Mouse (Mus musculus): ENCODE data around the gene Ccdc134. TPM values are rescaled to one million over a fixed set of nuclear protein-coding genes. Genes with fewer than 3 reads are reported as not detected.

Ccdc134 gene
- polyA plus RNA-seq, 1 experiment: 14.7 TPM

DNA sequence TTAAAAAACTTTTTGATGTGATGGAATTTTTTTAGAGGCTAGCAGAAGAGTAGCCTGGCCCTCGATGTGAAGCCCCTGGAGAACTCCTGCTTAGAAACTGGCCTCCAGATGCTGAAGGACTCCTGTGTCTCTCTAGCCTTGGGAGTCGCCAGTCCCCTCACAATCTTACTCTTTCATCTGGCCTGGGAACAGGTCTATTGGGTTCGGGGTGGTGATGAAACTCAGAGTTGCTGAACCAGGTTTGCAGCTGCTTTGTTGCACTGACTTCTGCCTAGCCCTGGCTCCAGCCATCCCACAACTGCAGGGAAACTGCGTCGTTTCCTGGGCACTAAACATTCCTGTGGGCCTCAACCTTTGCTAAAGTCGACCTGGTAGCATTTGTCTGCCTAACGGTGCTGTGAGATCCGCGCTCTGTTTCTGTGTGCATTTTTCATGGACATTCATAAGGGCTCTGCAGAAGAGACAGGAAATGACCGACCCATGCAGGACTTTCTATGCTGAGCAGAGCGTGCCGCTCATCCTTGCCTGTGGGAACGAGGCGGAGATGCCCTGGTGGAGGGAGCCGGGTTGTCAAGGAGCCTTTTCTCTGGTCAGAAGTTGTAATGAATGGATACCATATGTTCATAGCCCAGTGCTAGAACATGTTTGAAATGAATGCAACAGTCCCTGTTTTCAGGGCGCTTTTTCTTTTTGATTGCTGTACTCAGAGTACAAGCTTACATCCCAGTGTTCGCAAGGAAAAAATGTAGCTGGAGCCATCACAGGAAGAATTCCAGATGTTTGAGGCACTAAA lies 30.7 kb downstream of the Ccdc134 start:
- H3K4me3 ChIP-seq (ENCODE audit: insufficient read depth, low read length): no peak overlapping the region
- no peak overlapping the region for H3K27ac ChIP-seq (ENCODE audit: insufficient read depth, low read depth, low read length)
- TF ChIP-seq CTCF (IDR thresholded peaks at IDR 0.05; ENCODE audit: low read depth, low read length) (no peak), POLR2A (IDR thresholded peaks at IDR 0.05; ENCODE audit: borderline replicate concordance, low read depth, low read length) (no peak)
- H3K4me1 ChIP-seq (ENCODE audit: control insufficient read depth, insufficient read depth, low read length): peaks cover 54% of the 10 kb centered on the region

DNA sequence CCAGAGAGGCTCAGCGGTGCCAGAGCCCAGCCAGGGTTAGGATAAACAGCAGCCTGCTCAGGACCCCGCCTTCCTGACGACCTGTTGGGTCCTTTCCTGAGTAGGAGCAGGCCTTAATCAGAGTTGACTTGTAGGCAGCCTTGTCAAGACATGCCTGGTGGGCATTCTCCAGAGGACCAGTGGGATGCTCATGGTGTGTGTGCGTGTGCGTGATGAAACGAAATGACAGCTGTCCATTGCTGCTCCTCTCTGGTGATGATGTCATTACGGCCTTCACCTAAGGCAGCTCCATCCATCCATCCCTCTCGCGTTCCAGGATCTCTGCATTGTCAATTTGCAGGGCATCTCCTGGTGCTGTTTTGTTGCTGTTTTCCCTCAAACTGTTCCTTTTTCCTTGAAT lies 31.7 kb downstream of the Ccdc134 start:
- TF ChIP-seq POLR2A (IDR thresholded peaks at IDR 0.05; ENCODE audit: borderline replicate concordance, low read depth, low read length) (no peak), CTCF (IDR thresholded peaks at IDR 0.05; ENCODE audit: low read depth, low read length) (no peak)
- H3K4me1 ChIP-seq (ENCODE audit: control insufficient read depth, insufficient read depth, low read length): peaks cover 60% of the 10 kb centered on the region
- no peak overlapping the region for H3K4me3 ChIP-seq (ENCODE audit: insufficient read depth, low read length)
- no peak overlapping the region for H3K27ac ChIP-seq (ENCODE audit: insufficient read depth, low read depth, low read length)

DNA sequence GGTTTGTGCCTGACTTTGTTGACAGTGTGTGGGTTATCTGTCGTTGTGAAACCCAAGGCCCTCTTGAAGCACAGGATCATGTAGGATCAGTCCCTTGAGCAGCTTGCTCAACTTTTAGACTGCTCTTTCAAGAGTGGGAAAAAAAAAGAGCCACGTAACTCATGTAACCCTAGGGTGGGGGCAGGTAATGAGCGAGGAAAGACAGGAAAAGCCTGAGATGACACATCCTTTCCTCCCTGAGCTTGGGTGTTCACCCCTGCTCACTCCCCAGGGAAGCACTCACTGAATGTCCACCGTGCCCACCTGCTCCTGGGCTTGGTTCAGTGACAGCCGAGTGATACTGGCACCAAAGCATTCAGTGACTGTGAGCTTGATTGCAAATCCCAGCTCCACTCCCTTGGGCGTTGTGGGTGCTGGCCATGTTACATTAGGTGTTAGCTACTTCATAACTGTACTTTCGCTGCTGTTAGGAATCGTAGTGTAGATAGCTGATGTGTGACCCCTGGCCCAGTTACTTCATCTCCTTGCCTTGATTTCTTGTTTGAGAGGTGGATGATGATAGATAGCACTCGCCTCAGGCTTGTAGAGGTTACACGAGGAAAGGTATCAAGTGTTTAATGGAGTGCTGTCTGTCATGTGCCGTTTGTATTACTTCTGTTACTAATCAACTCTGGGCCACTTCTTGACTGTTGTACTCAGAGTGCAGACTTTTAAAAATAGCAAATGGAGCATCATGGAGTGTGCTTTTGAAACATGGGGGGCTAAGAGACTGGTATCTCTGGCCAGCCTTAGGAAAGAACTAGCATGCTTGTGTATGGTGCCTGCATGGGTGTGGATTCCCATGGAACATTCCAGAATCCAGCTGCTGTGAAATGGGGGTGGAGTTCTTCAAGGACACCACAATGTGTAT lies 33.3 kb downstream of the Ccdc134 start:
- no peak for TF ChIP-seq CTCF (IDR thresholded peaks at IDR 0.05; ENCODE audit: low read depth, low read length)
- no peak for TF ChIP-seq POLR2A (IDR thresholded peaks at IDR 0.05; ENCODE audit: borderline replicate concordance, low read depth, low read length)
- Histone ChIP-seq H3K4me3 (ENCODE audit: insufficient read depth, low read length) (no peak overlapping the region), H3K4me1 (ENCODE audit: control insufficient read depth, insufficient read depth, low read length) (peaks cover 62% of the 10 kb centered on the region), H3K27ac (ENCODE audit: insufficient read depth, low read depth, low read length) (no peak overlapping the region)

DNA sequence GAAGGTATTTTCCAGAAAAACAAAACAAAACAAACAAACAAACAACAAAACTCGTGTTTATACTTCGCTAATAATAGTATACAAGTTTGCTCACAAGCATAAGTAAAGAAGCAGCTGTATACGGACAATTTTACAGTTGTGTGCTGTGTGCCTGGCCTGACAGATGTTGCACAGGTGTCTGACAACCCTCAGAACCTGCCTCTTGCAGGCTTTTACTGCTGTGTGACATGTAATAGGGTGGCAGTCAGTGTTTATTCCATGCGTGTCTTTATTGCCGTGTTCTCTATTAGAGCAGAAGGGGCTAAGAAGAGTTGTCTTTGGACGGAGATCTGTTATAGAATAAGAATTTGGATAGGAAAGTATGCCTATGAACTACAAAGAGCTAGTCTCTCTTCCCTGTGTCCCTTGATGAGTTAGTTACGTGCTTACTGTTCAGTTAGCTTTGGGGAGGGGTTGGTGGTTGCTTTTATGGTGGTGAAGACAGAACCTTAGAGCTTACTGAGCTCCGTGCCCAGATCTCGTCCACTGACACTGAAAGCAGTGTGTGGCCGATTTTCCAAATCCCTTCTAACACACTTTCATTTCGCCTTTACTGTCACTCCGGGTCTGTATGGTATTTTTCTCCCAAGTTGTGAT lies 34.4 kb downstream of the Ccdc134 start:
- Histone ChIP-seq H3K4me1 (ENCODE audit: control insufficient read depth, insufficient read depth, low read length) (peaks cover 51% of the 10 kb centered on the region), H3K27ac (ENCODE audit: insufficient read depth, low read depth, low read length) (no peak overlapping the region), H3K4me3 (ENCODE audit: insufficient read depth, low read length) (no peak overlapping the region)
- TF ChIP-seq POLR2A (IDR thresholded peaks at IDR 0.05; ENCODE audit: borderline replicate concordance, low read depth, low read length) (no peak), CTCF (IDR thresholded peaks at IDR 0.05; ENCODE audit: low read depth, low read length) (no peak)

DNA sequence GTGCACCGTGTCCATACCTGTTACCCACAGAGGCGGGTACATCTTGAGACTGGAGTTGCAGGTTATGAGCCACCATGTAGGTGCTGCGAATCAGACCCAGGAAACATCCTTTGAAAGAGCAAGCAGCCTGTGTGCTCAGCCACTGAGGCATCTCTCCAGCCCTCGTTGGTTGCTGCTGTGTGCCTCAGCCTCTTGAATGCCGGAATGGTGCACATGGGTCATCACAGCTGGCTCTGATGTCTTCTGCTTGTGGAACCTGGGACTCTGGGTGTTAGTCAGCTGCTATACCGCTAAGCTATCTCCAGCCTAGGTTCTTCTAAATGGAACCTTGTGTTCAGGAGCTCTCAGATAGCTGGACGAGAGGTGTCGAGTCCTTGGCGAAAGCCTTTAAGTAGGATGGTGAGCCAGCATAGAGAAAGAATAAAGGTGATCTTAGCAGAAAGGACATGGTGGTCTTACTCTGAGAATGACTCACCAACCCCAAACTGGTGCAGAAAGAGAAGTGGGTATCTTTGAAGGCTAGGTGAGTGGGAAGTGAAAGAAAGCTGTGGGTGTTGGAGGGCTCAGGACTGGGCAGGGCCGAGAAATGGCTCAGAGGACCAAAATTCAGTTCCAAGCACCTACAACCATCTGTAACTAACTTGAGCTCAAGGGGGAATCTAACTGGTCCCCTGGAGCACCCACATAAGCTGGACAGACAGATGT lies 35.8 kb downstream of the Ccdc134 start:
- Histone ChIP-seq H3K4me3 (ENCODE audit: insufficient read depth, low read length) (no peak overlapping the region), H3K4me1 (ENCODE audit: control insufficient read depth, insufficient read depth, low read length) (peaks cover 40% of the 10 kb centered on the region), H3K27ac (ENCODE audit: insufficient read depth, low read depth, low read length) (no peak overlapping the region)
- TF ChIP-seq POLR2A (IDR thresholded peaks at IDR 0.05; ENCODE audit: borderline replicate concordance, low read depth, low read length): no peak
- no peak for TF ChIP-seq CTCF (IDR thresholded peaks at IDR 0.05; ENCODE audit: low read depth, low read length)

DNA sequence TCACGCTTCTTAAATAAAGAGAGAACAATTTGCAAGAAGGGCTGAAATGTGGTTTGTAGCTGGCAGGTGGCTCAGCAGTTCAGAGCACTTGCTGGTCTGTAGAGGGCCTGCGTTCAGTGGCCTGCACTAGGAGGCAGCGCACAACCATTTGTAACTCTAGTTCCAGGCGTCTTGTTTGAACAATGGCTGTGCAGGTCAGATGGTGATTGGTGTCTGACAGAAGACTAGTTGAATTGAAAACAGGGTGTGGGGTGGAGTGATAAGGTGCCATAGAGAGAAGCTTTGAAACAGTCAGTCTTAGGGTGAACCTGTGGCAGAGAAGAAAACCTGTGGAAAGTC lies 36.3 kb downstream of the Ccdc134 start:
- no peak overlapping the region for H3K4me3 ChIP-seq (ENCODE audit: insufficient read depth, low read length)
- H3K27ac ChIP-seq (ENCODE audit: insufficient read depth, low read depth, low read length): no peak overlapping the region
- peaks cover 40% of the 10 kb centered on the region for H3K4me1 ChIP-seq (ENCODE audit: control insufficient read depth, insufficient read depth, low read length)
- TF ChIP-seq CTCF (IDR thresholded peaks at IDR 0.05; ENCODE audit: low read depth, low read length): no peak
- no peak for TF ChIP-seq POLR2A (IDR thresholded peaks at IDR 0.05; ENCODE audit: borderline replicate concordance, low read depth, low read length)

DNA sequence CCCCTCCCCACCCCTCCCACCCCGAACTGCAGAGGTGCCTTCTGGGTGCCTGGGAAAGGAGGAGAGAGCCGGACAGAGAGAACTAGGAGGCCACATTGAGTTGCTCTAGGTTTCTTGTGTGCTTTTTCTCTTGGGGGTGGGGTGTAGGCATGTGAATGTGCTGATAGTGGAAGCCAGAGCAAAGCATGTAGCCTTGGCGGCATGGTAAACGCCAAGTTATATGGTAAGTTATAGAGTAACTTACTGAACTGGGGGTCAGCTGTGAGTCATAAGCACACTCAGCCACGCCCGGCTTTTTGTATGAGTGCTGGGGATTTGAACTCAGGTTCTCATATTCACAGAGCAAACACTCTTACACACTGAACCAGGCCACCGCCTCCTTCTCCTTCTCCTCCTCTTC lies 36.8 kb downstream of the Ccdc134 start:
- TF ChIP-seq POLR2A (IDR thresholded peaks at IDR 0.05; ENCODE audit: borderline replicate concordance, low read depth, low read length): no peak
- no peak for TF ChIP-seq CTCF (IDR thresholded peaks at IDR 0.05; ENCODE audit: low read depth, low read length)
- H3K27ac ChIP-seq (ENCODE audit: insufficient read depth, low read depth, low read length): no peak overlapping the region
- H3K4me3 ChIP-seq (ENCODE audit: insufficient read depth, low read length): no peak overlapping the region
- peaks cover 40% of the 10 kb centered on the region for H3K4me1 ChIP-seq (ENCODE audit: control insufficient read depth, insufficient read depth, low read length)

DNA sequence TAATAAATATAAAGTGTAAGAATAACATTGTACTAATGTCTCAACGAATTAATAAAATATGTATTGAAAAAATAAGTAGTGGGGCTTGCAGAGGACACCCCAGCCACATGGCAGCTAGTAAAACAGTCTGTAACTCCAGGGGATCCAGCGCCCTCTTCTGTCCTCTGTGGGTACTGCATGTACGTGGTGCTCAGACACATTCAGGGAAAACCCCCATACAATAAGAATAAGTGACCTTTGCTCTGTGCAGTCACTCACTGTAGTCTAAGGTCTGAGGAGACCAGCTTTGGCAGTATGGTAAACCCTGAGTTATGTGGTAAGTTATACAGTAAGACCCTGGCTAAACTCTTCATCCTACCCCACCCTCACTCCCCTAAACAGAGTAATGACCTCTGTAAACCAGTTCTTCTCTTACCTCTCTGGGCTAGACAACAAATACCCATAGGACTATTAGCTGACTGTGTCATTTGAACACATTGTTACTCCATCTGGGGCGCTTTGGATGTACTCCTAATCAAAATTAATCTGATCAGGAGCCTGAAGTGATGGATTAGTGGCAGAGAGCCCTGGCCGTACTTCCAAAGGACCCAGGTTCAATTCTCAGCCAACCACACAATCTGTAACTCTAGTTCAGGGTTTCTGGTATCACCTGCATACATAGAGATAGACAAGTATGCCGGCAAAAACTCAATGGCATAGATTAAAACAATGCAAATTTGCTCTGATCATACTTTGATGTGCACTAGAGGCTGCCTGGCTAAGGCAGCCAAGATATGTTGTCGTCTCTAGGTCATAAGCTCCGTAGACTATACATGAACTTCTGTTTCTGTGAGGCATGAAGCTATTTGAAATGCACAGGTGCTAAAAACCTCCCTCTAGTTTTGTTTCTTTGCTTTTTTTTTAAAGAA lies 37.9 kb downstream of the Ccdc134 start:
- Histone ChIP-seq H3K4me3 (ENCODE audit: insufficient read depth, low read length) (no peak overlapping the region), H3K27ac (ENCODE audit: insufficient read depth, low read depth, low read length) (no peak overlapping the region), H3K4me1 (ENCODE audit: control insufficient read depth, insufficient read depth, low read length) (peaks cover 31% of the 10 kb centered on the region)
- TF ChIP-seq POLR2A (IDR thresholded peaks at IDR 0.05; ENCODE audit: borderline replicate concordance, low read depth, low read length) (no peak), CTCF (IDR thresholded peaks at IDR 0.05; ENCODE audit: low read depth, low read length) (peak; percentile 73)

All from bone marrow macrophage, adult 2 months (primary cell).